Mouse (Mus musculus) embryonic facial prominence, embryonic 10.5 days (tissue): ENCODE results near the gene Mslnl. TPM values are rescaled to one million over a fixed set of nuclear protein-coding genes. Genes with fewer than 3 reads are reported as not detected.
"Not testable (repeated sequence)": the region's sequence is repeated elsewhere in the genome, so short reads cannot be mapped to it uniquely, and the experiment has no call there.

Experiments used
- DNase-seq: peaks from one replicate; pipeline ENCODE4 v3.0.0-alpha.2; 2017; ENCODE audit warnings: low spot score
- H3K27ac ChIP-seq: fragments of 300-500 bp; sonication (generic); replicated peaks from 2 replicates; pipeline ENCODE4 v1.5.1; 2016; ENCODE audit warnings: mild to moderate bottlenecking
- H3K27me3 ChIP-seq: fragments of 300-500 bp; sonication (generic); replicated peaks from 2 replicates; pipeline ENCODE4 v1.6.1; 2016; ENCODE audit warnings: low read depth, mild to moderate bottlenecking; ENCODE audit not compliant: poor library complexity, severe bottlenecking
- H3K36me3 ChIP-seq: fragments of 300-500 bp; sonication (generic); replicated peaks from 2 replicates; pipeline ENCODE4 v1.6.1; 2016; ENCODE audit warnings: mild to moderate bottlenecking, moderate library complexity
- H3K4me1 ChIP-seq: fragments of 300-500 bp; sonication (generic); 2 replicates; pipeline ENCODE4 v1.6.1; 2016
- H3K4me3 ChIP-seq: fragments of 300-500 bp; sonication (generic); 2 replicates; pipeline ENCODE4 v1.5.1; 2016; ENCODE audit warnings: mild to moderate bottlenecking, moderate library complexity
- H3K9me3 ChIP-seq: fragments of 300-500 bp; sonication (generic); 2 replicates; pipeline ENCODE4 v1.6.1; 2016; ENCODE audit warnings: mild to moderate bottlenecking
- WGBS: fragments of 180-500 bp; shearing (Covaris S2); methylation state at CpG from one replicate; pipeline ENCODE4 v1.1.7; 2016; 5-methylcytosine and 5-hydroxymethylcytosine counted together
- polyA plus RNA-seq: library from polyadenylated mRNA; unstranded; fragments of >200 nt; fragmentation: Nextera tagmentation; extraction: Ambion mirVana; gene quantifications from 2 replicates; pipeline ENCODE4 v1.2.1, GENCODE M21; 2016

Gene Mslnl
- polyA plus RNA-seq, 1 experiment from 2014 or later: 0.11 TPM

- H3K36me3 ChIP-seq: peaks cover 75% of the 10 kb centered on the region
- 92% methylated on average over 5 of the region's 5 CpGs for WGBS
These were observed 14.4 kb upstream of the Mslnl start for GRCm38 (mm10) chr17:25721476-25721875.

DNA sequence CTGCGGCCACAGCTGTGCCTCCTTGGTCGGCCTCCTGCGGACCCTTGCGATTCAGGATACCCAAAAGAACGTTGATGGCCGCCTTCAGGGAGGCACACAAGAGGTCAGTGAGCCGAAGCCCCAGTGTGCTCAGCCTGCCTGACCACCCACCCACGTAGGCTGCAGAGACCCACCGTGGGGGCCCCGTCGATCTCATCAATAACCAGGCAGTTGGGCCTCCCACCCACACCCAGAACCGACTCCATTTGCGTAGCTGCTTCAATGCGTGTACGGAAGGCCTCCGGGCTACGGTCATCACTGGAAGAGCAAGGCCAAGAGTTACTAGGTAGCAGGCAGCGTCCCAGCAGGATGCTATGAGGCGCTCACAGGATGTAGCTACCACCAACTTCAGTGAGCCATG, 12.4 kb upstream of the Mslnl start:
- DNase-seq: no peak
- no peak overlapping the region for H3K4me3 ChIP-seq
- H3K36me3 ChIP-seq: peaks cover 73% of the 10 kb centered on the region
- no peak overlapping the region for H3K27ac ChIP-seq
- H3K4me1 ChIP-seq: peaks cover 25% of the 10 kb centered on the region
- whole genome bisulfite sequencing: 95% methylated on average over 19 of the region's 19 CpGs
- H3K27me3 ChIP-seq: peaks cover 10% of the 10 kb centered on the region
- H3K9me3 ChIP-seq: no peaks in the 10 kb centered on the region

More at GRCm38 (mm10) chr17:25721476-25721875, 14.4 kb upstream of the Mslnl start:
- no peak overlapping the region for H3K4me3 ChIP-seq
- no peak overlapping the region for H3K27ac ChIP-seq
- H3K27me3 ChIP-seq: peaks cover 30% of the 10 kb centered on the region
- no peaks in the 10 kb centered on the region for H3K9me3 ChIP-seq
- H3K4me1 ChIP-seq: peaks cover 29% of the 10 kb centered on the region
- DNase-seq: no peak

GRCm38 (mm10) chr17:25723919-25724318, 11.9 kb upstream of the Mslnl start:
- Histone ChIP-seq H3K4me3 (0 out of 2 replicates have a peak overlapping the region, but pooled peaks have one; percentile 23), H3K9me3 (no peaks in the 10 kb centered on the region), H3K27me3 (peaks cover 5% of the 10 kb centered on the region), H3K36me3 (peaks cover 73% of the 10 kb centered on the region), H3K4me1 (peaks cover 29% of the 10 kb centered on the region), H3K27ac (no peak overlapping the region)
- WGBS: 81% methylated on average over 7 of the region's 7 CpGs
- peak; percentile 20 for DNase-seq

GRCm38 (mm10) chr17:25725264-25725663, 10.6 kb upstream of the Mslnl start:
- H3K27me3 ChIP-seq: no peaks in the 10 kb centered on the region
- WGBS: 82% methylated on average over 6 of the region's 6 CpGs
- no peak overlapping the region for H3K27ac ChIP-seq
- no peaks in the 10 kb centered on the region for H3K9me3 ChIP-seq
- no peak for DNase-seq
- H3K36me3 ChIP-seq: peaks cover 64% of the 10 kb centered on the region
- peaks cover 32% of the 10 kb centered on the region for H3K4me1 ChIP-seq
- H3K4me3 ChIP-seq: peak overlapping the region; percentile 83; the same call in 1 of the 2 replicates

DNA sequence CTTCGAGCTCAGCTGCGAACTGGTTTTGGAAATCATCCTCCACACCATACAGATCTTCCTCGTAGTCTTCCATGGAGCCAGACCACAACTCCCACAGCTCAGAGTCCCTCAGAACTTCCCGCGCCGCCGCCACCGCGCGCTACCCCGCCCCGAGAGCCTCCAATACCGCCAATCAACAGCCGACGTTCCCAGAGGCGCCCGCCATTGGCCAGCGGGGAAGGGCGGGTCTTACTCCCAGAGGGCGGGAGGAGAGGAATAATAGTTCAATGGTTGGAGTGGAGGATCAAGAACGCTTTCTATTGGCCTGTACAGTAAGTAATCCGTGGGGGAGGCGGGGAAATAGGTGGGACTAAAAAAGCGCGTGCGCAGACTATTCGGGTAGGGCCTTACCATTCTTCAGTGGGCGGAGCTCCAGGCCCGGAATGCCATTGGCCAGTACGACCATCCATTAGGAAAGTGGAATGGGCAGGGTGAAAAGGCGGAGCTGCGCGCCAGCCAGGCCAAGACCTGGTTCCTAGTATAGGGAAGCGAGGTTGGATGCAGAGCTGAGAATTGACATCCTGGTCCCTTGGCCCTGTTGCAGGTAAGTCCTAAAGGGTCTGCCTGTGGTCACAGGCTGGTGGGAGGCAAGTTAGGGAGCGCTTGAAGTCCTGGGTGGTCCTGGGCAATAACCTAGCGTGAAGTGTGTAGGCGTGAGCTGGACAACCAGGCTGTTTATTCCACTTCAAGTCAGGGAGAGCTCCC, 8.4 kb upstream of the Mslnl start, which contains the start of the genes Chtf18 and Rpusd1:
Gene Chtf18 (minus strand): TSS at position 155 of the 744 bp plus-strand sequence.
Gene Rpusd1 (plus strand): TSS at position 406 of the 744 bp plus-strand sequence.
- Histone ChIP-seq H3K9me3 (no peaks in the 10 kb centered on the region), H3K4me3 (peak within 1 kb of the TSS; percentile 83), H3K4me1 (peaks cover 36% of the 10 kb centered on the region), H3K27ac (peak within 1 kb of the TSS; percentile 80), H3K27me3 (no peaks in the 10 kb centered on the region), H3K36me3 (peaks cover 56% of the 10 kb centered on the region)
- DNase-seq: peak; percentile 97
- 1% methylated on average over 37 of the region's 37 CpGs for WGBS

GRCm38 (mm10) chr17:25728009-25728270, 7.9 kb upstream of the Mslnl start:
- peak overlapping the region; percentile 80 for H3K27ac ChIP-seq
- DNase-seq: no peak
- H3K4me1 ChIP-seq: peaks cover 36% of the 10 kb centered on the region
- peak overlapping the region; percentile 83 for H3K4me3 ChIP-seq
- H3K9me3 ChIP-seq: no peaks in the 10 kb centered on the region
- H3K27me3 ChIP-seq: no peaks in the 10 kb centered on the region
- H3K36me3 ChIP-seq: peaks cover 51% of the 10 kb centered on the region
- WGBS: 31% methylated on average over 4 of the region's 4 CpGs

DNA sequence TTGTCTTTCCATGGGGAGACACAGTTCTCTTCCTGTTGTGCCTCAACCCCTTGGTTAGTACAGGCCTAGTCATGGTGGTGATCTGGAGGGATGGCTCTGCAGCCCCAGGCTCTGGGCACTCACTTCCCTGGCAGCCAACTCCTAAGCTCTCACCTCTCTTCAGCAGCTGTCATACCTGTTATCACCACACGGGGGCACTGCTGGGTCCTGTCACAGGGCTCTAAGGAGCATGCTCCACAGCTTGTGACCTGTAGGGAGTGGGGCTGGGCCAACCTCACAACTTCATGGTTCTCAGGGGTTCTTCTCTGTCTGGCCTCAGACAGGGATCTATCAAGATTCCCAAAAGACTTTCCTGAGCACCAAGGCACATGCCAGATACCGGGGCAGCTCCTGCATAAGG, 3.8 kb upstream of the Mslnl start:
- Histone ChIP-seq H3K27me3 (no peaks in the 10 kb centered on the region), H3K4me3 (no peak overlapping the region), H3K27ac (no peak overlapping the region), H3K4me1 (peaks cover 19% of the 10 kb centered on the region), H3K9me3 (no peaks in the 10 kb centered on the region), H3K36me3 (peaks cover 23% of the 10 kb centered on the region)
- 19% methylated on average over 2 of the region's 2 CpGs for WGBS
- peak; percentile 90 for DNase-seq

DNA sequence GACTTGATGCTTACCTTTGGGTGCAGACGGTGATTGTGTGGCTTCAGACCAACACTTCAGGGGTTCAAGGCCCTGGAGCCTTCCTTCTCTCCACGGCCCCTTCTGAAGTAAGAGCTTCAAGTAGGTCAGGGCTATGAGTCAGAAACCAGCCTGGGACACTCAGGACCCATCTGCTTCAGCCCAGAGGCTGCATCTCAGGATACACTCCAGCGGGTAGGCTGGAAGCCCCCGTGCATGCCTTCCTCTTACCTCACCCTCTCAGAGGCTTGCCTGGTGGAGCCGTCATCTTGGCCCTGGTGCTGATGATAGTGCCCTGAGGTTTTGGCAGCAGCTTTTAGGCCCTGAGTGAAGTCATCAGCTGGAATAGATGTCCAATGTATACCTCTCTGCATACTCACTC, 596 bp upstream of the Mslnl start:
- Histone ChIP-seq H3K27ac (no peak overlapping the region), H3K27me3 (no peaks in the 10 kb centered on the region), H3K4me3 (no peak overlapping the region), H3K9me3 (no peaks in the 10 kb centered on the region), H3K36me3 (peaks cover 13% of the 10 kb centered on the region), H3K4me1 (peaks cover 5% of the 10 kb centered on the region; the same call in 1 of the 2 replicates)
- no peak for DNase-seq
- 80% methylated on average over 5 of the region's 5 CpGs for WGBS

DNA sequence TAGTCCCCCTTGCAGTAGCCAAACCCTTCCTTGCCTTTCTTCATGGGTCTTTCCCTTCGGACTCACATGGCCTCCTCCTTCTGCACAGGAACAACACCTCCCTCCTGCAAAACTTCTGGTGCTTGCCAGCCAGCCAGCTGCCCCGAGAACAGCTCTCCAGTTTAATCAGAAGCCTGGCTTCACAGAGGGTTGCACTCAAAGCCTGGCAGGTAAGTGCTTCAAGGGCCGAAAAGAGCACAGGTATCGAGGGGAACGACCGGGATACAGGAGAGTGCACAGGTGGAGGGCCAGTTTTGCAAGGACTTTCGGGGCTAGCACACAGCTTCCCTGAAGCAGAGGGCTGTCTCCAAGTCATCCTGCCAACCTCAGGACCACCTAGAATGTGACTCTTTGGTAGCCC, 3.0 kb downstream of the Mslnl start:
- H3K9me3 ChIP-seq: no peaks in the 10 kb centered on the region
- DNase-seq: no peak

DNA sequence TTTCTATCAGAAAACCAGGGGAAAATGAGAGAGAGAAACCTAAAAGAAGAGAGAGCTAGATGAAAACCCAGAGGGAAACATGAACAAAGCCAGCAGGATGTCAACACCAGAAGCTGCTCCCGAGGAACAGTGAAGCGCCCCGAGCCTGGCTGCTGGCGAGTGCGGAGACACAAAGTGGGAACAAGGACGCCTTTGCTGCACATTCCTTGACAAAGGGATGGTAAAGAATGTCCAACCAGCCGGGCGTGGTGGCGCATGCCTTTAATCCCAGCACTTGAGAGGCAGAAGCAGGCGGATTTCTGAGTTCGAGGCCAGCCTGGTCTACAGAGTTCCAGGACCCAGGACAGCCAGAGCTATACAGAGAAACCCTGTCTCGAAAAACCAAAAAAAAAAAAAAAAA, 5.6 kb downstream of the Mslnl start:
- not testable (repeated sequence) for H3K9me3 ChIP-seq, H3K4me1 ChIP-seq, H3K36me3 ChIP-seq, DNase-seq, H3K4me3 ChIP-seq, H3K27ac ChIP-seq
- H3K27me3 ChIP-seq: peaks cover 17% of the 10 kb centered on the region
- 77% methylated on average over 12 of the region's 12 CpGs for WGBS

More for the DNA sequence above, 3.0 kb downstream of the Mslnl start:
- peaks cover 14% of the 10 kb centered on the region for H3K27me3 ChIP-seq
- no peaks in the 10 kb centered on the region for H3K4me1 ChIP-seq
- H3K27ac ChIP-seq: no peak overlapping the region
- no peaks in the 10 kb centered on the region for H3K36me3 ChIP-seq
- 81% methylated on average over 7 of the region's 7 CpGs for WGBS
- no peak overlapping the region for H3K4me3 ChIP-seq

GRCm38 (mm10) chr17:25743831-25744230, 8.0 kb downstream of the Mslnl start:
- H3K4me1 ChIP-seq: 0 out of 2 replicates have a peak, but pooled peaks cover 5% of the 10 kb centered on the region
- no peaks in the 10 kb centered on the region for H3K36me3 ChIP-seq
- no peak overlapping the region for H3K4me3 ChIP-seq
- no peak for DNase-seq
- peaks cover 17% of the 10 kb centered on the region for H3K27me3 ChIP-seq
- no peaks in the 10 kb centered on the region for H3K9me3 ChIP-seq
- WGBS: 94% methylated on average over 9 of the region's 9 CpGs
- no peak overlapping the region for H3K27ac ChIP-seq

- no peak for DNase-seq
- H3K36me3 ChIP-seq: no peaks in the 10 kb centered on the region
- peaks cover 17% of the 10 kb centered on the region for H3K27me3 ChIP-seq
- H3K27ac ChIP-seq: no peak overlapping the region
- H3K4me3 ChIP-seq: no peak overlapping the region
- H3K4me1 ChIP-seq: 0 out of 2 replicates have a peak, but pooled peaks cover 5% of the 10 kb centered on the region
- 78% methylated on average over 10 of the region's 10 CpGs for WGBS
- no peaks in the 10 kb centered on the region for H3K9me3 ChIP-seq
These were observed 8.5 kb downstream of the Mslnl start for GRCm38 (mm10) chr17:25744311-25744710.

- no peaks in the 10 kb centered on the region for H3K36me3 ChIP-seq
- 91% methylated on average over 4 of the region's 4 CpGs for WGBS
- no peak for DNase-seq
- 0 out of 2 replicates have a peak, but pooled peaks cover 5% of the 10 kb centered on the region for H3K4me1 ChIP-seq
- H3K9me3 ChIP-seq: no peaks in the 10 kb centered on the region
- H3K27me3 ChIP-seq: peaks cover 10% of the 10 kb centered on the region; the same call in 1 of the 2 replicates
- no peak overlapping the region for H3K4me3 ChIP-seq
- no peak overlapping the region for H3K27ac ChIP-seq
These were observed 12.4 kb downstream of the Mslnl start for GRCm38 (mm10) chr17:25748238-25748637.
